Mouse (Mus musculus) midbrain, postnatal 0 days (tissue): ENCODE measurements around the gene Zfp60. TPM values are rescaled to one million over a fixed set of nuclear protein-coding genes. Genes with fewer than 3 reads are reported as not detected.

Source experiments
- ATAC-seq: fragments of 200-750 bp; cut with Nextera tagmentation; 2 replicates; pipeline ENCODE4 v1.8.0; 2017; ENCODE audit warnings: moderate number of reproducible peaks, mild to moderate bottlenecking, moderate TSS enrichment, moderate library complexity; ENCODE audit not compliant: low FRiP score
- DNase-seq: peaks from one replicate; pipeline ENCODE4 v3.0.0-alpha.2; 2015; ENCODE audit warnings: low spot score
- H3K27ac ChIP-seq: fragments of 300-500 bp; sonication (generic); 2 replicates; pipeline ENCODE4 v1.5.1; 2014; ENCODE audit warnings: low read depth, mild to moderate bottlenecking, low read length, mixed read lengths
- H3K27me3 ChIP-seq: fragments of 300-500 bp; sonication (generic); 2 replicates; pipeline ENCODE4 v1.6.1; 2014; ENCODE audit warnings: low read length, control low read depth, mixed read lengths; ENCODE audit not compliant: insufficient read depth
- H3K36me3 ChIP-seq: fragments of 300-500 bp; sonication (generic); 2 replicates; pipeline ENCODE4 v1.6.1; 2014; ENCODE audit warnings: low read length, control low read depth, mixed read lengths; ENCODE audit not compliant: insufficient read depth
- H3K4me1 ChIP-seq: fragments of 300-500 bp; sonication (generic); 2 replicates; pipeline ENCODE4 v1.6.1; 2014; ENCODE audit warnings: mild to moderate bottlenecking, control low read depth, antibody characterized with exemption, low read length, mixed read lengths; ENCODE audit not compliant: insufficient read depth
- H3K4me2 ChIP-seq: fragments of 300-500 bp; sonication (generic); 2 replicates; pipeline ENCODE4 v1.6.1; 2014; ENCODE audit warnings: low read depth, mild to moderate bottlenecking, low read length, mixed read lengths; ENCODE audit not compliant: poor library complexity, severe bottlenecking
- H3K4me3 ChIP-seq: fragments of 300-500 bp; sonication (generic); 2 replicates; pipeline ENCODE4 v1.5.1; 2014; ENCODE audit warnings: low read depth, mild to moderate bottlenecking, low read length, moderate library complexity
- H3K9ac ChIP-seq: fragments of 300-500 bp; sonication (generic); replicated peaks from 2 replicates; pipeline ENCODE4 v1.6.1; 2014; ENCODE audit warnings: mild to moderate bottlenecking, low read length, moderate library complexity, mixed read lengths; ENCODE audit not compliant: poor library complexity, severe bottlenecking
- H3K9me3 ChIP-seq: fragments of 300-500 bp; sonication (generic); 2 replicates; pipeline ENCODE4 v1.6.1; 2016; ENCODE audit warnings: low read length, control low read depth
- CTCF ChIP-seq: IDR thresholded peaks from 2 replicates; pipeline ENCODE4 v1.5.1; 2016; ENCODE audit warnings: antibody characterized with exemption, mild to moderate bottlenecking
- WGBS: fragments of 180-500 bp; shearing (Covaris S2); extraction: QIAGEN DNeasy Blood & Tissue Kit; methylation state at CpG from one replicate; pipeline ENCODE4 v1.1.7; 2014; 5-methylcytosine and 5-hydroxymethylcytosine counted together
- polyA plus RNA-seq: library from polyadenylated mRNA; unstranded; fragments of >200 nt; fragmentation: Nextera tagmentation; extraction: Ambion mirVana; gene quantifications from 2 replicates; pipeline ENCODE4 v1.2.1, GENCODE M21; 2015
- total RNA-seq: library from RNA; depleted of rRNA; stranded (reverse); fragments of >200 nt; gene quantifications from 2 replicates; pipeline ENCODE4 v1.2.3, GENCODE M21; 2014; rRNA removed

The Zfp60 gene
- total and polyA plus RNA-seq, 2 experiments from 2014 or later: 32.1 to 38.1 TPM

- Histone ChIP-seq H3K4me1 (no peaks in the 10 kb centered on the region), H3K36me3 (no peaks in the 10 kb centered on the region), H3K4me2 (peak overlapping the region; percentile 6; the same call in 1 of the 2 replicates), H3K27me3 (no peaks in the 10 kb centered on the region), H3K27ac (no peak overlapping the region), H3K9me3 (no peaks in the 10 kb centered on the region), H3K9ac (no peak overlapping the region), H3K4me3 (no peak overlapping the region)
- DNase-seq (peak; percentile 19), ATAC-seq (no peak)
- TF ChIP-seq CTCF: peak; percentile 58
- 28% methylated on average over 6 of the region's 8 CpGs for WGBS
Observed at GRCm38 (mm10) chr7:27797906-27798811, 67.0 kb downstream of the Zfp60 start.

GRCm38 (mm10) chr7:27801137-27801536, 69.9 kb downstream of the Zfp60 start:
- Histone ChIP-seq H3K27me3 (no peaks in the 10 kb centered on the region), H3K4me2 (no peak overlapping the region), H3K9me3 (no peaks in the 10 kb centered on the region), H3K36me3 (no peaks in the 10 kb centered on the region), H3K4me3 (no peak overlapping the region), H3K27ac (no peak overlapping the region), H3K9ac (no peak overlapping the region), H3K4me1 (no peaks in the 10 kb centered on the region)
- WGBS: 55% methylated on average over 2 of the region's 2 CpGs
- ATAC-seq (no peak), DNase-seq (peak; percentile 34)
- peak; percentile 59 for TF ChIP-seq CTCF

- H3K9me3 ChIP-seq: no peaks in the 10 kb centered on the region
- DNase-seq (no peak), ATAC-seq (no peak)
- H3K27ac ChIP-seq: no peak overlapping the region
- 70% methylated on average over 5 of the region's 5 CpGs for WGBS
- TF ChIP-seq CTCF: no peak
- no peaks in the 10 kb centered on the region for H3K4me1 ChIP-seq
- H3K36me3 ChIP-seq: no peaks in the 10 kb centered on the region
- no peak overlapping the region for H3K4me2 ChIP-seq
- no peak overlapping the region for H3K4me3 ChIP-seq
- no peak overlapping the region for H3K9ac ChIP-seq
- H3K27me3 ChIP-seq: no peaks in the 10 kb centered on the region
Observed at GRCm38 (mm10) chr7:27802986-27803385, 71.8 kb downstream of the Zfp60 start.

Other genes with a start within 250 kb of the Zfp60 start
- 9.3 and 10.5 TPM in 2 replicates for gene Sertad1, start 244.5 kb upstream of the Zfp60 start, total RNA-seq
- gene Sertad1, start 244.5 kb upstream of the Zfp60 start, polyA plus RNA-seq: 6.9 and 7.3 TPM in 2 replicates
- gene Prx, start 232.1 kb upstream of the Zfp60 start, total RNA-seq: 3.2 and 3.4 TPM in 2 replicates
- 1.5 and 1.9 TPM in 2 replicates for gene Prx, start 232.1 kb upstream of the Zfp60 start, polyA plus RNA-seq
- 0.66 and 1.8 TPM in 2 replicates for gene Hipk4, start 208.1 kb upstream of the Zfp60 start, total RNA-seq
- 0.88 and 1.0 TPM in 2 replicates for gene Hipk4, start 208.1 kb upstream of the Zfp60 start, polyA plus RNA-seq
- gene Pld3, start 178.2 kb upstream of the Zfp60 start, total RNA-seq: 239 and 286 TPM in 2 replicates
- 275 and 319 TPM in 2 replicates for gene Pld3, start 178.2 kb upstream of the Zfp60 start, polyA plus RNA-seq
- gene 2310022A10Rik, start 178.2 kb upstream of the Zfp60 start, total RNA-seq: 7.9 and 12.5 TPM in 2 replicates
- gene 2310022A10Rik, start 178.2 kb upstream of the Zfp60 start, polyA plus RNA-seq: 29.1 and 31.0 TPM in 2 replicates
- 42.8 and 46.7 TPM in 2 replicates for gene Akt2, start 139.8 kb upstream of the Zfp60 start, total RNA-seq
- 37.7 and 38.1 TPM in 2 replicates for gene Akt2, start 139.8 kb upstream of the Zfp60 start, polyA plus RNA-seq
- gene Ttc9b, start 77.5 kb upstream of the Zfp60 start, total RNA-seq: 111 and 114 TPM in 2 replicates
- 125 and 133 TPM in 2 replicates for gene Ttc9b, start 77.5 kb upstream of the Zfp60 start, polyA plus RNA-seq
- gene Map3k10, start 56.8 kb upstream of the Zfp60 start, total RNA-seq: 150 and 165 TPM in 2 replicates
- gene Map3k10, start 56.8 kb upstream of the Zfp60 start, polyA plus RNA-seq: 24.4 and 24.5 TPM in 2 replicates
- 6.5 and 10.4 TPM in 2 replicates for gene Zfp607b, start 42.0 kb upstream of the Zfp60 start, total RNA-seq
- 9.2 and 9.5 TPM in 2 replicates for gene Zfp607b, start 42.0 kb upstream of the Zfp60 start, polyA plus RNA-seq
- gene Zfp626, start 75.8 kb downstream of the Zfp60 start, total RNA-seq: 6.4 and 7.3 TPM in 2 replicates
- gene Zfp626, start 75.8 kb downstream of the Zfp60 start, polyA plus RNA-seq: 0.81 and 0.88 TPM in 2 replicates
- gene Zfp59, start 107.2 kb downstream of the Zfp60 start, total RNA-seq: 6.8 and 10.1 TPM in 2 replicates
- gene Zfp59, start 107.2 kb downstream of the Zfp60 start, polyA plus RNA-seq: 4.7 and 5.8 TPM in 2 replicates
- gene Zfp607a, start 126.1 kb downstream of the Zfp60 start, total RNA-seq: 0.71 and 1.5 TPM in 2 replicates
- 0.53 and 0.68 TPM in 2 replicates for gene Zfp607a, start 126.1 kb downstream of the Zfp60 start, polyA plus RNA-seq
- 5.9 and 18.5 TPM in 2 replicates for gene Zfp974, start 198.1 kb downstream of the Zfp60 start, total RNA-seq
- 6.7 and 6.8 TPM in 2 replicates for gene Zfp974, start 198.1 kb downstream of the Zfp60 start, polyA plus RNA-seq
- 21.8 and 29.7 TPM in 2 replicates for gene Zfp780b, start 247.8 kb downstream of the Zfp60 start, total RNA-seq
- 21.6 and 22.1 TPM in 2 replicates for gene Zfp780b, start 247.8 kb downstream of the Zfp60 start, polyA plus RNA-seq